ENCODE assay signal across 8 mouse cellular contexts in the genomic region with DNA sequence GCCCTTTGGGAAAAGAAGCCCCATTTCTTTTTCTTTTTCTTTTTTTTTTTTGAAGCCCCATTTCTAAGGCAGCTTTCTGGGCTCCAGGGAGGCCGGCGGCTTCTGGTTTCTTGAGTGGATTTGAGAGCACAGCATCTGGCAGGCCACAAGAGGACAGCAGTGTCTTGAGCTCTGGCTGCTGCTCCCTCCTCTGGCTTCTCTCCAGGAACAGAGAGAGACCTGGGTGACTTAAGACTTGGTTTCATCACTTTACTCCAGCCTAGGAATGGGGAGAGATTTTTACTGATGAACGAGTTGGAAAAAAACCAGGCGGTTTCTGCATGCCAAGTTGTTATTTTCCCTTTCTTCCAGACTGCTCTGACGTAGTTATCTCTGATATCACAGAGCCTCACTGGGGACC.
DNase-seq lines count a peak whose midpoint lies in the region; ATAC-seq and TF ChIP-seq lines count a peak whose summit lies in the region.

No protein-coding gene starts in this region.

- TF ChIP-seq POLR2A in cortical plate, adult 2 months (IDR thresholded peaks at IDR 0.05; ENCODE audit: extremely low read depth, insufficient read depth, low read length), result no peak

- intact Hi-C loops in left cerebral cortex, adult 2 months (cut with DNase I), result loop anchor here (1.0 kb wide), 1 partner anchor 411 kb away; no protein-coding TSS in a partner anchor

- no peaks in the 10 kb centered on the region for H3K36me3 ChIP-seq in neural tube, embryonic 15.5 days

- H3K9me3 ChIP-seq in neural tube, embryonic 15.5 days (replicated peaks), result no peaks in the 10 kb centered on the region

- H3K4me3 ChIP-seq in neural tube, embryonic 15.5 days (replicated peaks), result no peak overlapping the region
- no peak overlapping the region for H3K4me3 ChIP-seq in cortical plate, adult 2 months (ENCODE audit: insufficient read depth, low read length)
- H3K4me3 ChIP-seq in left cerebral cortex, adult 2 months, result no peak overlapping the region

- H3K9ac ChIP-seq in neural tube, embryonic 15.5 days (replicated peaks), result no peak overlapping the region

- TF ChIP-seq CTCF in cortical plate, adult 2 months (IDR thresholded peaks at IDR 0.05; ENCODE audit: extremely low read depth, insufficient read depth, low read length), result peak; percentile 56; the same call in 1 of the 2 replicates
- TF ChIP-seq CTCF in left cerebral cortex, adult 2 months (IDR thresholded peaks at IDR 0.05), result peak; percentile 64

- 54% methylated on average over 5 of the region's 5 CpGs for WGBS in neural tube, embryonic 15.5 days

- no peak overlapping the region for H3K27ac ChIP-seq in neural tube, embryonic 15.5 days (replicated peaks)
- H3K27ac ChIP-seq in cortical plate, adult 2 months (ENCODE audit: insufficient read depth, low read length), result no peak overlapping the region
- H3K27ac ChIP-seq in left cerebral cortex, adult 2 months, result no peak overlapping the region

- no peak for ATAC-seq in neural tube, embryonic 15.5 days (ENCODE audit: low FRiP score)
- no peak for ATAC-seq in megakaryocyte progenitor cell, adult 5-6 weeks (replicated peaks; ENCODE audit: poor library complexity)

- H3K27me3 ChIP-seq in neural tube, embryonic 15.5 days (replicated peaks), result no peaks in the 10 kb centered on the region

- DNase-seq in neural tube, embryonic 10.5 days (ENCODE audit: extremely low spot score, low spot score), result peak; percentile 13
- peak; percentile 70 to 75 for DNase-seq in heart, adult 9 months (ENCODE audit: low spot score in 2 of 2)
- DNase-seq in left cerebral cortex, adult 2 months (ENCODE audit: extremely low spot score in 1 of 2, low spot score in 2 of 2), result no peak
- peak; percentile 43 for DNase-seq in ovary, postnatal 36 days (ENCODE audit: low spot score)
- DNase-seq in spleen, postnatal 36 days (ENCODE audit: low spot score in 2 of 2), result no peak

- no peaks in the 10 kb centered on the region for H3K4me1 ChIP-seq in neural tube, embryonic 15.5 days
- no peaks in the 10 kb centered on the region for H3K4me1 ChIP-seq in cortical plate, adult 2 months (ENCODE audit: control insufficient read depth, insufficient read depth, low read length)

- H3K4me2 ChIP-seq in neural tube, embryonic 15.5 days, result no peak overlapping the region

Comparison
In these comparisons a context has a peak if more than half of its experiments do, and no peak if none do; other contexts are left out.
1. DNase-seq: peak in neural tube, embryonic 10.5 days (single experiment), heart, adult 9 months (2 of 2) and ovary, postnatal 36 days (single experiment); none in left cerebral cortex, adult 2 months (0 of 2) and spleen, postnatal 36 days (0 of 2).